Mouse (Mus musculus) heart, postnatal 0 days (tissue): ENCODE data around the gene Memo1. TPM values are rescaled to one million over a fixed set of nuclear protein-coding genes. Genes with fewer than 3 reads are reported as not detected.
"Not testable (repeated sequence)": the region's sequence is repeated elsewhere in the genome, so short reads cannot be mapped to it uniquely, and the experiment has no call there.

ENCODE experiments used
- ATAC-seq: fragments of 200-750 bp; cut with Nextera tagmentation; 2 replicates; pipeline ENCODE4 v1.8.0; 2017; ENCODE audit warnings: low read depth, moderate number of reproducible peaks, moderate library complexity; ENCODE audit not compliant: insufficient read depth
- DNase-seq: peaks from one replicate; pipeline ENCODE4 v3.0.0-alpha.2; 2016; ENCODE audit warnings: low spot score
- H3K27ac ChIP-seq: fragments of 300-500 bp; sonication (generic); 2 replicates; pipeline ENCODE4 v1.5.1; 2014; ENCODE audit warnings: low read depth, mild to moderate bottlenecking
- H3K27me3 ChIP-seq: fragments of 300-500 bp; sonication (generic); 2 replicates; pipeline ENCODE4 v1.6.1; 2014; ENCODE audit warnings: low read length, mixed read lengths; ENCODE audit not compliant: control insufficient read depth, insufficient read depth
- H3K36me3 ChIP-seq: fragments of 300-500 bp; sonication (generic); replicated peaks from 2 replicates; pipeline ENCODE4 v1.6.1; 2014; ENCODE audit warnings: low read length, mixed read lengths; ENCODE audit not compliant: control insufficient read depth, insufficient read depth
- H3K4me1 ChIP-seq: fragments of 300-500 bp; sonication (generic); 2 replicates; pipeline ENCODE4 v1.6.1; 2014; ENCODE audit warnings: antibody characterized with exemption; ENCODE audit not compliant: control insufficient read depth, insufficient read depth
- H3K4me2 ChIP-seq: fragments of 300-500 bp; sonication (generic); 2 replicates; pipeline ENCODE4 v1.6.1; 2014; ENCODE audit warnings: low read depth, mild to moderate bottlenecking, low read length, moderate library complexity
- H3K4me3 ChIP-seq: fragments of 300-500 bp; sonication (generic); 2 replicates; pipeline ENCODE4 v1.5.1; 2014; ENCODE audit warnings: low read depth, low read length
- H3K9ac ChIP-seq: fragments of 300-500 bp; sonication (generic); replicated peaks from 2 replicates; pipeline ENCODE4 v1.6.1; 2014; ENCODE audit warnings: low read depth, low read length, mixed read lengths
- H3K9me3 ChIP-seq: fragments of 300-500 bp; sonication (generic); replicated peaks from 2 replicates; pipeline ENCODE4 v1.6.1; 2016; ENCODE audit warnings: low read length; ENCODE audit not compliant: control insufficient read depth
- CTCF ChIP-seq: IDR thresholded peaks from 2 replicates; pipeline ENCODE4 v1.5.1; 2016; ENCODE audit warnings: antibody characterized with exemption, control low read depth, low read depth
- EP300 ChIP-seq: IDR thresholded peaks from 2 replicates; pipeline ENCODE4 v1.6.1; 2016; ENCODE audit warnings: antibody characterized with exemption, low read depth
- WGBS: fragments of 180-500 bp; shearing (Covaris S2); extraction: QIAGEN DNeasy Blood & Tissue Kit; methylation state at CpG from one replicate; pipeline ENCODE4 v1.1.7; 2014; 5-methylcytosine and 5-hydroxymethylcytosine counted together
- polyA plus RNA-seq: library from polyadenylated mRNA; unstranded; fragments of >200 nt; fragmentation: Nextera tagmentation; extraction: Ambion mirVana; gene quantifications from 2 replicates; pipeline ENCODE4 v1.2.1, GENCODE M21; 2015
- total RNA-seq: library from RNA; depleted of rRNA; stranded (reverse); fragments of >200 nt; gene quantifications from 2 replicates; pipeline ENCODE4 v1.2.3, GENCODE M21; 2014; ENCODE audit warnings: low replicate concordance

The Memo1 gene
- total and polyA plus RNA-seq, 2 experiments from 2014 or later: 68.8 to 128 TPM

GRCm38 (mm10) chr17:74331049-74331676, 35.8 kb upstream of the Memo1 start:
- H3K4me3 ChIP-seq: no peak overlapping the region
- no peak for ATAC-seq
- H3K4me1 ChIP-seq: no peaks in the 10 kb centered on the region
- H3K27ac ChIP-seq: no peak overlapping the region
- TF ChIP-seq EP300 (no peak), CTCF (no peak)
- H3K9ac ChIP-seq: no peak overlapping the region
- H3K4me2 ChIP-seq: no peak overlapping the region
- DNase-seq: no peak
- 76% methylated on average over 9 of the region's 9 CpGs for WGBS
- no peaks in the 10 kb centered on the region for H3K9me3 ChIP-seq
- H3K27me3 ChIP-seq: no peaks in the 10 kb centered on the region
- H3K36me3 ChIP-seq: no peaks in the 10 kb centered on the region

- H3K4me1 ChIP-seq, H3K4me3 ChIP-seq, ATAC-seq, H3K4me2 ChIP-seq, H3K27me3 ChIP-seq, H3K9me3 ChIP-seq, H3K36me3 ChIP-seq, H3K9ac ChIP-seq, H3K27ac ChIP-seq: not testable (repeated sequence)
- peak; percentile 35 for DNase-seq
- TF ChIP-seq CTCF: peak; percentile 58
- 51% methylated on average over 2 of the region's 2 CpGs for WGBS
Observed at GRCm38 (mm10) chr17:74328146-74328545, 32.8 kb upstream of the Memo1 start.

GRCm38 (mm10) chr17:74327195-74327594, 31.9 kb upstream of the Memo1 start:
- H3K27ac ChIP-seq, H3K9ac ChIP-seq, H3K4me1 ChIP-seq, H3K27me3 ChIP-seq, H3K36me3 ChIP-seq, ATAC-seq, DNase-seq, H3K4me3 ChIP-seq, H3K4me2 ChIP-seq, H3K9me3 ChIP-seq: not testable (repeated sequence)
- WGBS: 83% methylated on average over 7 of the region's 7 CpGs

- DNase-seq (no peak), ATAC-seq (no peak)
- WGBS: 73% methylated on average over 2 of the region's 2 CpGs
Observed at GRCm38 (mm10) chr17:74323844-74324243, 28.5 kb upstream of the Memo1 start, which contains the start of gene Dpy30. Gene Dpy30, minus strand, starts transcription at chr17:74323944.

GRCm38 (mm10) chr17:74322400-74323054, 27.2 kb upstream of the Memo1 start:
- no peak overlapping the region for H3K9ac ChIP-seq
- 49% methylated on average over 5 of the region's 5 CpGs for WGBS
- no peak for TF ChIP-seq EP300
- peak; percentile 25 for TF ChIP-seq CTCF
- no peaks in the 10 kb centered on the region for H3K36me3 ChIP-seq
- ATAC-seq: no peak
- H3K4me3 ChIP-seq: no peak overlapping the region
- no peak overlapping the region for H3K4me2 ChIP-seq
- no peaks in the 10 kb centered on the region for H3K9me3 ChIP-seq
- H3K27me3 ChIP-seq: no peaks in the 10 kb centered on the region
- no peak for DNase-seq
- H3K4me1 ChIP-seq: no peaks in the 10 kb centered on the region
- no peak overlapping the region for H3K27ac ChIP-seq

More at GRCm38 (mm10) chr17:74323844-74324243, 28.5 kb upstream of the Memo1 start, which contains the start of gene Dpy30:
- Histone ChIP-seq H3K4me3 (no peak within 1 kb of the TSS), H3K4me1 (no peaks in the 10 kb centered on the region), H3K27me3 (no peaks in the 10 kb centered on the region), H3K9me3 (no peaks in the 10 kb centered on the region), H3K9ac (no peak within 1 kb of the TSS), H3K4me2 (no peak within 1 kb of the TSS), H3K27ac (no peak within 1 kb of the TSS), H3K36me3 (no peaks in the 10 kb centered on the region)
- TF ChIP-seq CTCF (no peak), EP300 (no peak)
